Mouse (Mus musculus) thymus, adult 2 months (tissue): Measurements from ENCODE around the gene Ndfip2. TPM values are rescaled to one million over a fixed set of nuclear protein-coding genes. Genes with fewer than 3 reads are reported as not detected.

Source experiments
- DNase-seq: peaks from one replicate; pipeline ENCODE4 v3.0.0; 2021
- H3K27ac ChIP-seq: fragments of 200-500 bp; 2 replicates; pipeline ENCODE4 v1.5.1; 2012; ENCODE audit warnings: low read length, control low read depth; ENCODE audit not compliant: control insufficient read depth, insufficient read depth
- H3K27me3 ChIP-seq: fragments of 200-500 bp; 2 replicates; pipeline ENCODE4 v1.6.1; 2012; ENCODE audit warnings: mild to moderate bottlenecking, low read length, moderate library complexity, mixed read lengths; ENCODE audit not compliant: control insufficient read depth, insufficient read depth
- H3K36me3 ChIP-seq: fragments of 200-500 bp; 2 replicates; pipeline ENCODE4 v1.6.1; 2012; ENCODE audit warnings: mild to moderate bottlenecking, low read length, moderate library complexity; ENCODE audit not compliant: control insufficient read depth, insufficient read depth
- H3K4me1 ChIP-seq: fragments of 200-500 bp; replicated peaks from 2 replicates; pipeline ENCODE4 v1.6.1; 2012; ENCODE audit warnings: low read length; ENCODE audit not compliant: control insufficient read depth, insufficient read depth
- H3K4me3 ChIP-seq: fragments of 200-500 bp; 2 replicates; pipeline ENCODE4 v1.5.1; 2012; ENCODE audit warnings: mild to moderate bottlenecking, low read length, control low read depth, moderate library complexity; ENCODE audit not compliant: control insufficient read depth, insufficient read depth
- CTCF ChIP-seq: fragments of 200-500 bp; IDR thresholded peaks from 2 replicates; pipeline ENCODE4 v1.5.1; 2012; ENCODE audit warnings: mild to moderate bottlenecking, control low read depth, low read length, moderate library complexity, borderline replicate concordance; ENCODE audit not compliant: control insufficient read depth, poor library complexity, insufficient read depth; ENCODE audit errors: extremely low read depth
- POLR2A ChIP-seq: fragments of 200-500 bp; IDR thresholded peaks from 2 replicates; pipeline ENCODE4 v1.6.1; 2012; ENCODE audit warnings: mild to moderate bottlenecking, low read length, control low read depth, moderate library complexity; ENCODE audit not compliant: control insufficient read depth, poor library complexity, insufficient read depth; ENCODE audit errors: extremely low read depth
- WGBS: fragments of 180-500 bp; shearing (Covaris S2); methylation state at CpG from one replicate; pipeline ENCODE4 v1.1.7; 2018; 5-methylcytosine and 5-hydroxymethylcytosine counted together
- polyA plus RNA-seq: library from polyadenylated mRNA; depleted of rRNA; stranded (reverse); fragments of >200 nt; gene quantifications from 2 replicates; pipeline ENCODE4 v1.2.3, GENCODE M21; 2012; rRNA removed

Gene Ndfip2
- polyA plus RNA-seq, 1 experiment = 57.7 TPM

GRCm38 (mm10) chr14:105341765-105342164 lies 83.4 kb downstream of the Ndfip2 start:
- Histone ChIP-seq H3K27me3 (no peaks in the 10 kb centered on the region), H3K36me3 (no peaks in the 10 kb centered on the region), H3K4me1 (no peaks in the 10 kb centered on the region), H3K4me3 (no peak overlapping the region), H3K27ac (no peak overlapping the region)
- TF ChIP-seq CTCF = no peak
- DNase-seq = no peak
- WGBS = 86% methylated on average over 8 of the region's 8 CpGs

GRCm38 (mm10) chr14:105354121-105354520 lies 95.7 kb downstream of the Ndfip2 start:
- Histone ChIP-seq H3K4me1 (no peaks in the 10 kb centered on the region), H3K27ac (no peak overlapping the region), H3K36me3 (no peaks in the 10 kb centered on the region), H3K4me3 (no peak overlapping the region), H3K27me3 (no peaks in the 10 kb centered on the region)
- TF ChIP-seq POLR2A (no peak), CTCF (no peak)
- 77% methylated on average over 11 of the region's 11 CpGs for WGBS
- no peak for DNase-seq

Other genes starting within 250 kb of the Ndfip2 start
- 27.3 and 30.4 TPM in 2 replicates for gene Rbm26, start 81.2 kb upstream of the Ndfip2 start, polyA plus RNA-seq